Mouse (Mus musculus) kidney, postnatal 36 days (tissue): ENCODE results near the gene AC170998.1.

Experiments used
- DNase-seq, 2 experiments: peaks; one replicate each; pipeline ENCODE4 v3.0.0; 2021 to 2022; ENCODE audit warnings: mixed read lengths in 2 of 2

Gene AC170998.1

GRCm38 (mm10) chr17:28707136-28707627, 18.7 kb upstream of the AC170998.1 start:
- no peak for DNase-seq

GRCm38 (mm10) chr17:28707816-28708215, 18.1 kb upstream of the AC170998.1 start:
- no peak for DNase-seq

- no peak for DNase-seq
These were observed 16.9 kb upstream of the AC170998.1 start for GRCm38 (mm10) chr17:28708989-28709388.

- DNase-seq, result peak in 1 of 2 experiments; percentile 52
These were observed 16.2 kb upstream of the AC170998.1 start for GRCm38 (mm10) chr17:28709552-28710290.

GRCm38 (mm10) chr17:28710291-28710688, 15.6 kb upstream of the AC170998.1 start:
- no peak for DNase-seq

GRCm38 (mm10) chr17:28711237-28711636, 14.6 kb upstream of the AC170998.1 start:
- DNase-seq, result peak; percentile 53 to 69

GRCm38 (mm10) chr17:28712305-28712704, 13.6 kb upstream of the AC170998.1 start:
- no peak for DNase-seq

GRCm38 (mm10) chr17:28714006-28714405, 11.9 kb upstream of the AC170998.1 start:
- no peak for DNase-seq

- DNase-seq, result no peak
These were observed 9.9 kb upstream of the AC170998.1 start for GRCm38 (mm10) chr17:28715832-28716548.

GRCm38 (mm10) chr17:28717535-28717934, 8.3 kb upstream of the AC170998.1 start:
- no peak for DNase-seq

- peak in 1 of 2 experiments; percentile 51 for DNase-seq
These were observed 1.6 kb downstream of the AC170998.1 start for GRCm38 (mm10) chr17:28727511-28727910.

- DNase-seq, result no peak
These were observed 9.6 kb downstream of the AC170998.1 start for GRCm38 (mm10) chr17:28735317-28736105.

- no peak for DNase-seq
These were observed 10.6 kb downstream of the AC170998.1 start for GRCm38 (mm10) chr17:28736486-28736885.

GRCm38 (mm10) chr17:28737973-28738372, 12.1 kb downstream of the AC170998.1 start:
- no peak for DNase-seq

- DNase-seq, result no peak
These were observed 13.4 kb downstream of the AC170998.1 start for GRCm38 (mm10) chr17:28739244-28739643.

- peak; percentile 76 to 85 for DNase-seq
These were observed 17.4 kb downstream of the AC170998.1 start for GRCm38 (mm10) chr17:28743145-28743866.

GRCm38 (mm10) chr17:28743916-28744315, 18.0 kb downstream of the AC170998.1 start:
- peak in 1 of 2 experiments; percentile 50 for DNase-seq

- no peak for DNase-seq
These were observed 19.9 kb downstream of the AC170998.1 start for GRCm38 (mm10) chr17:28745773-28746172.

GRCm38 (mm10) chr17:28748001-28748400, 22.1 kb downstream of the AC170998.1 start:
- DNase-seq, result no peak

- DNase-seq, result peak in 1 of 2 experiments; percentile 34
These were observed 24.7 kb downstream of the AC170998.1 start for GRCm38 (mm10) chr17:28750580-28750979.

GRCm38 (mm10) chr17:28756447-28756846, 30.6 kb downstream of the AC170998.1 start:
- no peak for DNase-seq

- DNase-seq, result peak in 1 of 2 experiments; percentile 48
These were observed 31.6 kb downstream of the AC170998.1 start for GRCm38 (mm10) chr17:28757470-28757869.
